Mouse (Mus musculus) stomach, embryonic 15.5 days (tissue): ENCODE data around the gene Gm49380. TPM values are rescaled to one million over a fixed set of nuclear protein-coding genes. Genes with fewer than 3 reads are reported as not detected.

Experiments used
- ATAC-seq: fragments of 200-750 bp; cut with Nextera tagmentation; 2 replicates; pipeline ENCODE4 v1.8.0; 2017; ENCODE audit warnings: low read depth, moderate number of reproducible peaks, moderate TSS enrichment; ENCODE audit not compliant: insufficient read depth, low FRiP score
- H3K27ac ChIP-seq: fragments of 300-500 bp; sonication (generic); 2 replicates; pipeline ENCODE4 v1.5.1; 2015; ENCODE audit warnings: mild to moderate bottlenecking, inconsistent platforms
- H3K27me3 ChIP-seq: fragments of 300-500 bp; sonication (generic); replicated peaks from 2 replicates; pipeline ENCODE4 v1.6.1; 2015; ENCODE audit warnings: inconsistent platforms
- H3K36me3 ChIP-seq: fragments of 300-500 bp; sonication (generic); 2 replicates; pipeline ENCODE4 v1.6.1; 2015; ENCODE audit warnings: inconsistent platforms
- H3K4me1 ChIP-seq: fragments of 300-500 bp; sonication (generic); 2 replicates; pipeline ENCODE4 v1.6.1; 2015; ENCODE audit warnings: inconsistent platforms
- H3K4me2 ChIP-seq: fragments of 300-500 bp; sonication (generic); 2 replicates; pipeline ENCODE4 v1.6.1; 2015; ENCODE audit warnings: mild to moderate bottlenecking, inconsistent platforms
- H3K4me3 ChIP-seq: fragments of 300-500 bp; sonication (generic); replicated peaks from 2 replicates; pipeline ENCODE4 v1.5.1; 2015; ENCODE audit warnings: inconsistent platforms
- H3K9ac ChIP-seq: fragments of 300-500 bp; sonication (generic); 2 replicates; pipeline ENCODE4 v1.6.1; 2015; ENCODE audit warnings: inconsistent platforms
- H3K9me3 ChIP-seq: fragments of 300-500 bp; sonication (generic); 2 replicates; pipeline ENCODE4 v1.6.1; 2016; ENCODE audit warnings: inconsistent platforms
- WGBS: fragments of 180-500 bp; shearing (Covaris S2); methylation state at CpG from one replicate; pipeline ENCODE4 v1.1.7; 2015; 5-methylcytosine and 5-hydroxymethylcytosine counted together
- polyA plus RNA-seq: library from polyadenylated mRNA; unstranded; fragments of >200 nt; fragmentation: Nextera tagmentation; extraction: Ambion mirVana; gene quantifications from 2 replicates; pipeline ENCODE4 v1.2.1, GENCODE M21; 2015

Gene Gm49380
- polyA plus RNA-seq, 1 experiment from 2014 or later, result 0.14 TPM

DNA sequence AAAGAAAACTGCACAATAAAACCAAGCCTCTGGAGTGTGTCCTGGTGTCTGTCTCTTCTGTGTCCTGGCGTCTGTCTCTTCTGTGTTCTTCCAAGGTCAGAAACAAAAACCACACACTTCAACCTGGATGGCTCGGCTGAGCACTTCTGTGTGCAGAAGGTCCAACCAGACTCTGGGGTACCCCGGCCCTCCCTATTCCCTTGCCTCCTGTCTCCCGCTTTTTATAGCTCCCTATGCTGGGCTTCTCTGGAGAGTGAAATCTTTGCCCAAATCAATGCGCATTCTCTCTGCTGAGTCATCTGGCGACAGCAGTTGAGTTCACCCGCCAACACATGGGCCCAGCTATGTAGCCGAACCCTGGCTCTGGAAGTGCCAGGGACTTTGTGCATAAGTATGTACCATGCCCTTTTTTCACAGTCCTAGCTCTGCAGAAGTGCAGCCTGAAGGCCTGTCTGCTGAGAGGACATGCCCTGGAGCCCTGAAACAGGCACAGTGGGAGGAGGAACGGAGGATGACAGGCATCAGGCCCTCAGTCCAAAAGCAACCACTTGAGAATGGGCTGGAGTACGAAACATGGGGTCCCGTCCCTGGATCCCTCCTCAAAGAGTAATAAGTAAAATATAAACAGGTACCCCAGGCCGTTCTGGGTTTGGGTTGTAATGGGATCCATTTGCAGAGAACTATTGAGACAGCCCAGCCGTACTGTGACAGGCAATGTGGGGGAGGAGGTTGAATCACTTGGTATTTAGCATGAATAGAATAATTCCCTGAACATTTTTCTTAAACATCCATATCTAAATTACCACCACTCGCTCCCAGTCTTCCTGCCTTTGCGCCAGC is 64.5 kb downstream of the Gm49380 start:
- no peak overlapping the region for H3K4me3 ChIP-seq
- H3K4me2 ChIP-seq, result no peak overlapping the region
- no peaks in the 10 kb centered on the region for H3K36me3 ChIP-seq
- no peaks in the 10 kb centered on the region for H3K9me3 ChIP-seq
- no peak overlapping the region for H3K27ac ChIP-seq
- ATAC-seq, result no peak
- no peak overlapping the region for H3K9ac ChIP-seq
- peaks cover 2% of the 10 kb centered on the region; the same call in 1 of the 2 replicates for H3K4me1 ChIP-seq
- peaks cover 12% of the 10 kb centered on the region for H3K27me3 ChIP-seq
- 58% methylated on average over 15 of the region's 15 CpGs for WGBS

DNA sequence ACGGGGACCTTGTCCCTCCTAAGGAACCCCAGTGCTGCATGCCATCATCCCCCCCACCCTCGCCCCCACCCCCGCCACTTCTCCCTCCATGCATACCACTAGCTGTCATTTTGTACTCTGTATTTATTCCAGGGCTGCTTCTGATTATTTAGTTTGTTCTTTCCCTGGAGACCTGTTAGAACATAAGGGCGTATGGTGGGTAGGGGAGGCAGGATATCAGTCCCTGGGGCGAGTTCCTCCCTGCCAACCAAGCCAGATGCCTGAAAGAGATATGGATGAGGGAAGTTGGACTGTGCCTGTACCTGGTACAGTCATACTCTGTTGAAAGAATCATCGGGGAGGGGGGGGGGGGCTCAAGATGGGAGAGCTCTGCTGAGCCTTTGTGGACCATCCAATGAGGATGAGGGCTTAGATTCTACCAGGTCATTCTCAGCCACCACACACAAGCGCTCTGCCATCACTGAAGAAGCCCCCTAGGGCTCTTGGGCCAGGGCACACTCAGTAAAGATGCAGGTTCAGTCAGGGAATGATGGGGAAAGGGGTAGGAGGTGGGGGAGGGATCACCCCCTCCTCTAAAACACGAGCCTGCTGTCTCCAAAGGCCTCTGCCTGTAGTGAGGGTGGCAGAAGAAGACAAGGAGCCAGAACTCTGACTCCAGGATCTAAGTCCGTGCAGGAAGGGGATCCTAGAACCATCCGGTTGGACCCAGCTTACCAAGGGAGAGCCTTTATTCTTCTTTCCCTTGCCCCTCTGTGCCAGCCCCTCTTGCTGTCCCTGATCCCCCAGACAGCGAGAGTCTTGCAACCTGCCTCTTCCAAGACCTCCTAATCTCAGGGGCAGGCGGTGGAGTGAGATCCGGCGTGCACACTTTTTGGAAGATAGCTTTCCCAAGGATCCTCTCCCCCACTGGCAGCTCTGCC is 65.5 kb downstream of the Gm49380 start:
- peaks cover 10% of the 10 kb centered on the region for H3K4me1 ChIP-seq
- no peak overlapping the region for H3K9ac ChIP-seq
- no peak overlapping the region for H3K4me2 ChIP-seq
- H3K9me3 ChIP-seq, result no peaks in the 10 kb centered on the region
- no peak for ATAC-seq
- H3K27me3 ChIP-seq, result peaks cover 21% of the 10 kb centered on the region
- H3K4me3 ChIP-seq, result no peak overlapping the region
- WGBS, result 72% methylated on average over 14 of the region's 14 CpGs
- H3K36me3 ChIP-seq, result no peaks in the 10 kb centered on the region
- no peak overlapping the region for H3K27ac ChIP-seq

GRCm38 (mm10) chr9:44047071-44047470 is 66.2 kb downstream of the Gm49380 start:
- Histone ChIP-seq H3K27ac (no peak overlapping the region), H3K4me3 (no peak overlapping the region), H3K9me3 (no peaks in the 10 kb centered on the region), H3K36me3 (no peaks in the 10 kb centered on the region), H3K9ac (no peak overlapping the region), H3K4me1 (peaks cover 10% of the 10 kb centered on the region), H3K4me2 (no peak overlapping the region), H3K27me3 (peaks cover 23% of the 10 kb centered on the region)
- 43% methylated on average over 6 of the region's 6 CpGs for WGBS
- no peak for ATAC-seq

GRCm38 (mm10) chr9:44046426-44046825 is 66.9 kb downstream of the Gm49380 start:
- no peak overlapping the region for H3K9ac ChIP-seq
- no peak for ATAC-seq
- WGBS, result 86% methylated on average over 12 of the region's 12 CpGs
- H3K27me3 ChIP-seq, result peaks cover 26% of the 10 kb centered on the region
- peaks cover 10% of the 10 kb centered on the region for H3K4me1 ChIP-seq
- H3K4me3 ChIP-seq, result no peak overlapping the region
- H3K4me2 ChIP-seq, result no peak overlapping the region
- H3K27ac ChIP-seq, result no peak overlapping the region
- no peaks in the 10 kb centered on the region for H3K9me3 ChIP-seq
- H3K36me3 ChIP-seq, result no peaks in the 10 kb centered on the region

DNA sequence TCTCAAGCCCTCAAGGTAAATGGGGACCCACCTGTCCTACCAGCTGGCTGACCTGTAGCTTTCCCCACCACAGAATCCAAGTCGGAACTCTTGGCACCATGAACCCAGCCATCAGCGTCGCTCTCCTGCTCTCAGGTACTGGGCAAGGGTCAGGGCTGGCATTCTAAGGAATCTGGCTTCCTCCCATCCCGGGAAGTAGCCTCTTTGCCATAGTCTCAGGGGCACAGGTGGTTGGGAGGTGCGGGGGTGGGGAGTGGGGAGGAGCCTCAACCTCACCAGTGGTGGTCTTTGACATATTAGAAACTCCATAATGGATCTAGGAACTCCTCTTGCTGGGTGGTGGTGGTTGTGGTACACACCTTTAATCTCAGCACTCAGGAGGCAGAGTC is 67.4 kb downstream of the Gm49380 start:
- peaks cover 10% of the 10 kb centered on the region for H3K4me1 ChIP-seq
- 83% methylated on average over 5 of the region's 5 CpGs for WGBS
- H3K4me2 ChIP-seq, result no peak overlapping the region
- no peaks in the 10 kb centered on the region for H3K36me3 ChIP-seq
- no peaks in the 10 kb centered on the region for H3K9me3 ChIP-seq
- H3K4me3 ChIP-seq, result no peak overlapping the region
- ATAC-seq, result no peak
- H3K9ac ChIP-seq, result no peak overlapping the region
- H3K27ac ChIP-seq, result no peak overlapping the region
- H3K27me3 ChIP-seq, result peaks cover 26% of the 10 kb centered on the region

GRCm38 (mm10) chr9:44045158-44045883 is 68.0 kb downstream of the Gm49380 start:
- no peak for ATAC-seq
- Histone ChIP-seq H3K9ac (no peak overlapping the region), H3K4me3 (no peak overlapping the region), H3K36me3 (no peaks in the 10 kb centered on the region), H3K4me1 (peaks cover 10% of the 10 kb centered on the region), H3K27ac (no peak overlapping the region), H3K4me2 (no peak overlapping the region), H3K9me3 (no peaks in the 10 kb centered on the region), H3K27me3 (peaks cover 26% of the 10 kb centered on the region)
- WGBS, result 65% methylated on average over 3 of the region's 3 CpGs

DNA sequence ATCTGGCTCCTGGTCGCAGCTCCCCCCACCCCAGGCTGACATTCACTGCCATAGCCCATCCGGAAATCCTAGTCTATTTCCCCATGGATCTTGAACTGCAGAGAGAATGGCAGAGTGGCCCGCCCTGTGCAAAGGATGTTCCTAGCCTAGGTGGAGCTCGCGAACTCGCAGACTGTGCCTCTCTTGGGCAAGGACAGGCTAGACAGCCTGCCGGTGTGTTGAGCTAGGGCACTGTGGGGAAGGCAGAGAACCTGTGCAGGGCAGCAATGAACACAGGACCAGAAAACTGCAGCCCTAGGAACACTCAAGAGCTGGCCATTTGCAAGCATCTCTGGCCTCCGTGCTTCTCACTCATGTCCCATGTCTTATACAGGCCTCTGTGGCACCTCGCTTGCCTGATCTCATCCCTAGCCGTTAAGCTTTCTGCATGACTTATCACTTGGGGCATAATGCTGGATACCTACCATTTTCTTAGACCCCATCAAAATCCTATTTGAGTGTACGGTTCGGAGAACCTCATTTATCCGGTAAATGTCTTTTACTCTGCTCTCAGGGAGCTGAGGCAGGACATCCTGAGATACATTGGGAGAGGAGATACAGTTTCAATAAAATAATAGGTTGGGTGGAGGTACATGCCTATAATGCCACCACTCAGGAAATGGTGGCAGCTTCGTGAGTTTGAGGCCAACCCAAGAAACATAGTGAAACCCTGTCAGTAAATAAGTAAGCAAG is 68.7 kb downstream of the Gm49380 start:
- Histone ChIP-seq H3K4me1 (peaks cover 10% of the 10 kb centered on the region), H3K36me3 (no peaks in the 10 kb centered on the region), H3K27me3 (peaks cover 26% of the 10 kb centered on the region), H3K9ac (no peak overlapping the region), H3K4me3 (no peak overlapping the region), H3K9me3 (no peaks in the 10 kb centered on the region), H3K4me2 (no peak overlapping the region), H3K27ac (no peak overlapping the region)
- no peak for ATAC-seq
- 41% methylated on average over 14 of the region's 14 CpGs for WGBS

DNA sequence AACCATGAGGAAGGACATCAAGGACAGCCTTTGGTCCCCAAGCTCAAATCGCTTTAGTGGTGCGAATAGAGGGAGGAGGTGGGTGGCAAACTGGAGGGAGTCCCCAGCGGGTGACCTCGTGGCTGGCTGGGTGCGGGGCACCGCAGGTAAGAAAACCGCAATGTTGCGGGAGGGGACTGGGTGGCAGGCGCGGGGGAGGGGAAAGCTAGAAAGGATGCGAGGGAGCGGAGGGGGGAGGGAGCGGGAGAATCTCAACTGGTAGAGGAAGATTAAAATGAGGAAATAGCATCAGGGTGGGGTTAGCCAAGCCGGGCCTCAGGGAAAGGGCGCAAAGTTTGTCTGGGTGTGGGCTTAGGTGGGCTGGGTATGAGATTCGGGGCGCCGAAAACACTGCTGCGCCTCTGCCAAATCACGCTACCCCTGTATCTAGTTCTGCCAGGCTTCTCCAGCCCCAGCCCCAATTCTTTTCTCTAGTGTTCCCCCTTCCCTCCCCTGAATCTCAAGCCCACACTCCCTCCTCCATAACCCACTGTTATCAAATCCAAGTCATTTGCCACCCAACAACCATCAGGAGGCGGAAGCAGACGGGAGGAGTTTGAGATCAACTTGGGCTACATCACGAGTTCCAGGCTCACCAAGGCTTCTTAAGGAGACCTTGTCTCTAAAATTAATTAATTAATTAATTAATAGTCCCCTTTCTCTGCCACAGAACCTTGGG is 69.4 kb downstream of the Gm49380 start:
- Histone ChIP-seq H3K36me3 (no peaks in the 10 kb centered on the region), H3K9ac (no peak overlapping the region), H3K27ac (no peak overlapping the region), H3K4me1 (peaks cover 10% of the 10 kb centered on the region), H3K27me3 (peaks cover 26% of the 10 kb centered on the region), H3K4me2 (peak overlapping the region; percentile 51), H3K4me3 (peak overlapping the region; percentile 28), H3K9me3 (no peaks in the 10 kb centered on the region)
- 6% methylated on average over 23 of the region's 23 CpGs for WGBS
- no peak for ATAC-seq

DNA sequence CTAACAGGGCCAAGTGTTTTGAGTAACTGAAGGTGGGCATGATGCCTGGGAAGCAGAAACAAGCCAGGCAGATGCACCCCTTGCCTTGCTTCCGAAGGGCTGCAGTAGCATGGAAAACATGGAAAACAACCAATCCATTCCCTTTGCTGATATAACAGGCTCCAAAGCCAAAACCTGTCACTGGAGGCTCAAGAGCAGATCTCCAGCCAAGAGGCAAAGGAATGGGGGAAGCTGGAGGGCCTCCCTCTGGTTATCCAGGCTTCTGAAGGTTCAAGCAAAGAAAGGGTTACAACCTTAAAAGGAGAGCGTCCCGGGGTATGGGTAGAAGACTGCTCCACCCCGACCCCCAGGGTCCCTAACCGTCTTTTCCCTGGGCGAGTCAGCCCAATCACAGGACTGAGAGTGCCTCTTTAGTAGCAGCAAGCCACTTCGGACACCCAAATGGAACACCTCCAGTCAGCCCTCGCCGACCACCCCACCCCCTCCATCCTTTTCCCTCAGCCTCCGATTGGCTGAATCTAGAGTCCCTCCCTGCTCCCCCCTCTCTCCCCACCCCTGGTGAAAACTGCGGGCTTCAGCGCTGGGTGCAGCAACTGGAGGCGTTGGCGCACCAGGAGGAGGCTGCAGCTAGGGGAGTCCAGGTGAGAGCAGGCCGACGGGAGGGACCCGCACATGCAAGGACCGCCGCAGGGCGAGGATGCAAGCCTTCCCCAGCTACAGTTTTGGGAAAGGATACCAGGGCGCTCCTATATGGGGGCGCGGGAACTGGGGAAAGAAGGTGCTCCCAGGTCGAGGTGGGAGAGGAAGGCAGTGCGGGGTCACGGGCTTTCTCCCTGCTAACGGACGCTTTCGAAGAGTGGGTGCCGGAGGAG is 70.2 kb downstream of the Gm49380 start, which contains the start of gene Thy1:
Gene Thy1, plus strand, starts transcription at position 549 of the 872 bp plus-strand sequence.
- 2% methylated on average over 30 of the region's 30 CpGs for WGBS
- Histone ChIP-seq H3K9ac (no peak within 1 kb of the TSS), H3K27ac (no peak within 1 kb of the TSS), H3K27me3 (peaks cover 26% of the 10 kb centered on the region), H3K4me1 (peaks cover 10% of the 10 kb centered on the region), H3K4me2 (peak within 1 kb of the TSS; percentile 51), H3K9me3 (no peaks in the 10 kb centered on the region), H3K4me3 (peak within 1 kb of the TSS; percentile 28), H3K36me3 (no peaks in the 10 kb centered on the region)
- ATAC-seq, result peak; percentile 43

GRCm38 (mm10) chr9:44042396-44042680 is 71.0 kb downstream of the Gm49380 start:
- Histone ChIP-seq H3K4me2 (no peak overlapping the region), H3K36me3 (no peaks in the 10 kb centered on the region), H3K27ac (no peak overlapping the region), H3K27me3 (peaks cover 26% of the 10 kb centered on the region), H3K4me3 (no peak overlapping the region), H3K9me3 (no peaks in the 10 kb centered on the region), H3K9ac (no peak overlapping the region), H3K4me1 (peaks cover 10% of the 10 kb centered on the region)
- ATAC-seq, result no peak
- WGBS, result 76% methylated on average over 1 of the region's 1 CpGs
